Mouse (Mus musculus): Measurements from ENCODE around the gene 2310009B15Rik. TPM values are rescaled to one million over a fixed set of nuclear protein-coding genes. Genes with fewer than 3 reads are reported as not detected.
A peak's percentile ranks its signal among the peaks of the same experiment; 100 is the strongest.

The 2310009B15Rik gene
- total and polyA plus RNA-seq, 3 experiments: 13.1 to 35.0 (median 18.2) TPM

GRCm38 (mm10) chr1:138842756-138843155, 13.9 kb downstream of the 2310009B15Rik start:
- DNase-seq: no peak

- no peak for DNase-seq
These were observed 14.3 kb downstream of the 2310009B15Rik start for GRCm38 (mm10) chr1:138842315-138842714.

DNA sequence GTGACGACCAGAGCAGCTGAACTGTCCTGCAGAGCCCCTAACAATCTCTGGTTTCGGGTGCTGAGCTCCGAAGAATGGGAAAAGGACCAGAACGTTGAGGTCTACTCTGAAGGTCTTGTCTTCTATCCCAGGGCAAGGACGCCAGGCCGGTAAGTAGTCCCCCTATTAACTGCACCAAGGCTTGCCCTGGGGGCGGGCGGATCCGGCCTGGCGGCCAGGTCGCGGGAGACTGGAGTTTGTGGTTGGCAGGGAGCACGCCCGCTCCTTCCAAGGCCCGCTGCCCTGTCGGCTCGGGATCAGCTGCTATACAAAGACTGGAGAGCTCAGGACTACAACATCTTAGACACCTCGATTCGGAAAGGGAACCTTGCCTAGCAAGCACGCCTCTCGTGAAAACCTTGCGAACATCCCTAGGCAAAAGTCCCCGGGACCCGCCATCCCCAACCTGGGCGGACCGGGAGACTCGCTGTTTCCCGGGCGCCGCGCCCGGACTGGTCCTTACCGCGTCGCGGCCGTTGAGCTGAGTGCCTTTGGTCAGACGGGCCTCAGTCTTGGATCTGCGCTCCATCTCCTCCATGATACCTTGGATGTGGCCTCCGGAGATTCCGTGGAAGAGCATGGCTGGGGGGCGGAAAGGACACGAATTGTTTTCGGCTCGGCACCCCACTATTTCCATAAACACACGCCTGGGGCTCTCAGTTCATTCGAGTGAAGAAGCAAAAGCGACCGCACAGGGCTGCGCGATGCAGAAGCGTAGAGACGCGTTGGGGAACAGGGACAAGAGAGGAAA, 15.2 kb downstream of the 2310009B15Rik start:
- DNase-seq: peak; percentile 57

GRCm38 (mm10) chr1:138840440-138841305, 16.0 kb downstream of the 2310009B15Rik start:
- no peak for DNase-seq

DNA sequence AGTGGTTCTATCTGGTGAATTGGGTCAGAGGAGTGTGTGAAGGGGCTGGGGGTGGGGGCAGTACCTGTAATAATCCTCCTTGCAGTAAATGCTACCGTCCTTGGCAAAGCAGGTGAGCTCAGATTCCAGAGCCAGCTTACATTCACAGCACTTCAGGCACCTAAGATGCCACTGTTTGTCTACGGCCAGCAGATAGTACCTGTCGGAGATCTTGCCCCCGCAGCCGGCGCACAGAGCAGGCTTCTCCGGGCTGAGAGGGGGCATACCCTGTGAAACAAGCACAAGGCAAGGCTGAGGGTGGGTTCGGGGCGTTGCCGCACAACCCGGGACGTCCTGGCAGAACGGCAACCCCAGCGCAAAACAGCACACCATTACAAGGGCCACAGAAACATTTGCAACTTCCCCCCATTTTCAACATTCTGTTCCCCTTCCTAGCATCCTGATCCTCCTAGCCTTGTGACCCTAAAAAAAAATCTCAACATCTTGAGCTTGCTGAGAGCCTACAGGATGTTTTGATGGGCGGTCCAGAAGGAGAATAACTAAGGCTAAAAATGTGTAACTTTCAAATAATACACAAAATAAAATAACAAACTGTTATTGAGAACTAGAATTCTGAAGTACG, 16.7 kb downstream of the 2310009B15Rik start:
- no peak for DNase-seq

- no peak for DNase-seq
These were observed 17.4 kb downstream of the 2310009B15Rik start for GRCm38 (mm10) chr1:138839291-138839690.

GRCm38 (mm10) chr1:138837786-138838743, 18.6 kb downstream of the 2310009B15Rik start:
- no peak for DNase-seq

DNA sequence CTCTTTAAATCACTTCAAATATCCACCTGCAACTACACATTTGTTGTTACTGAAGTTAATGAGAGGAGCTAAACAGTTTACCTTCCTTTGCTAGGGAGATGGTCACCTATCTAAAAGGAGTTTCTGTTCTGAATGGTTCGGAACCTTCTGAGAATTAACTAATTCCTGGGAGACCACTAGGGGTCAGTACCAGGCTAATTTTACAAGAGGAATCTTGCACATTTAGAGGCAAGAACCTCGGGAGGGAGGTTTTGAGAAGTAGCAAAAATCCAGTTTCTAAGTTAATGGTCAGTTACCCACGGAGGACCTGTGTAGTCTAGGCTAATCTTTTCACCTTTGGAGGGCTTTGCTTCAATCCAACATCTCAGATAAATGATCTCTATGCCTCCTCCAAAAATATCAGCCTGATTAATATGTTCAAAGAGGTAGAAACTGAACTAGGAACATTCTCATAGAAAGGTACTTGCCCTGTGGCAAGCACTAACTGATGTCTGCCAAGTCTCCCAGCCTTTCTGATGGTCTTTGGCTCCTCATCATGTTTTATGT, 21.2 kb downstream of the 2310009B15Rik start:
- no peak for DNase-seq

- DNase-seq: no peak
These were observed 25.3 kb downstream of the 2310009B15Rik start for GRCm38 (mm10) chr1:138831309-138831708.

DNA sequence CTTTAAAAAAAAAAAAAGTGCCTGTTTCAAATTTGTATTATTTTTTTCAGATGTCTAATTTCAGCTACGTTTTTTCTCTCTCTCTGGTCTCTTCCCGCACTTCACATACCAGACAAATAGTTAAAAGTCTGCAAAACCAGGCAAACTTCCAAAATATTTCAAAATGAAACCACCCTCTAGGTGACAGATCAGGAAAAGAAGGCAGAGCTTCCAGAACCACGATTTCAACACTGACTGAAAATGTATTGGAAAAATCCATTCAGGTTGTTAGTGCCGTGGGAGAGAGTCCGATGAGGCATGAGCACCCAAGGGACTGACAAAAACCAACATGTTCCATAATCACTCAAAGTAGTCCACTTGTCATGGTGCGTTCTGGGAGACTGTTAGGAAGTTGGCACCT, 29.8 kb downstream of the 2310009B15Rik start:
- no peak for DNase-seq

GRCm38 (mm10) chr1:138822985-138823322, 33.7 kb downstream of the 2310009B15Rik start:
- DNase-seq: no peak

DNA sequence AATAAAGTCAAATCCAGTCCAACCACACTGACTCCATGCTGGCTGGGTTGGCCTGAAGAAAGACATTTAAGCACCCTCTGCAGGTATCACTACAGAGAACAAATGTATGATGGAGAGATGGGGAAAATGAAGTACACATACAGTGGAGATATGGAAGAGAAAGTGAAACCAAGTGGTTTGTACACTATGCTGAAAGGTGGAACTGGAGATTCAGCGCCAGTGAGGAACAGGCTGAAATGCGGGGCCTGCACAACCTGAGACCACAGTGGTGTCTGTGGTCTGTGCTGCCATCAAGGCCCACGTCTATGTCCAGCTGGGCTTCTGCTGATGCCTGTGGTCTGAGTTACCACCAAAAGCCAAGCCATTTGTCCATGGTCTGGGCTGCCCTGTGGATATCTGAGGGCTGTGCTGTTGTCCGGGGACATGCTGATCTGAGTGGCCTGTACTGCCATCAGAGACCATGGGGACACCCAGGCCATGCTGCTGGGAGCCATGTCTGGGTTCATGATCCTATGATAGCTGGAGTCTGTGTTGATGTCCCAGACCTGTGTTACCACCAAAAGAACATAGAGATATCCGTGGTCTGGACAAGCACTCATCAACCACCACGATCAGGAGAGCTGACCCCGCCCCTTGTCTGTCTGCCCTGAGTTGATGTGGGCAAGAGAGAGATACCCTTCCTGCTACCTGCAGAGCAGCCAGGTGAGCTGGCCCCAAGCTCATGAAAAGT, 34.2 kb downstream of the 2310009B15Rik start:
- DNase-seq: no peak

Other genes with a start within 250 kb of the 2310009B15Rik start
- 10 to 100 TPM; 49.2 to 52.8 TPM for gene Nek7, start 236.7 kb downstream of the 2310009B15Rik start, total RNA-seq (2021)
- 6.3 TPM in 2 replicates for gene Nek7, start 236.7 kb downstream of the 2310009B15Rik start, polyA plus RNA-seq (2012; rRNA removed)
- not detected for gene Lhx9, start 8.3 kb downstream of the 2310009B15Rik start, total RNA-seq (2021)
- 0.09 TPM in 1 of 2 replicates, not detected in the other for gene Lhx9, start 8.3 kb downstream of the 2310009B15Rik start, polyA plus RNA-seq (2012; rRNA removed)
- 10 to 100 TPM; 22.0 to 26.3 TPM for gene Dennd1b, start 106.6 kb upstream of the 2310009B15Rik start, total RNA-seq (2021)
- gene Dennd1b, start 106.6 kb upstream of the 2310009B15Rik start, polyA plus RNA-seq (2012; rRNA removed): 3.3 and 3.4 TPM in 2 replicates

Measured in adrenal gland, adult 2 months (tissue).